Mouse (Mus musculus) kidney, adult 8-10 months (tissue): Measurements from ENCODE around the gene Poglut1.

Experiments used
- DNase-seq, 2 experiments: peaks; one replicate each; pipeline ENCODE4 v3.0.0; 2022

Poglut1 gene

DNA sequence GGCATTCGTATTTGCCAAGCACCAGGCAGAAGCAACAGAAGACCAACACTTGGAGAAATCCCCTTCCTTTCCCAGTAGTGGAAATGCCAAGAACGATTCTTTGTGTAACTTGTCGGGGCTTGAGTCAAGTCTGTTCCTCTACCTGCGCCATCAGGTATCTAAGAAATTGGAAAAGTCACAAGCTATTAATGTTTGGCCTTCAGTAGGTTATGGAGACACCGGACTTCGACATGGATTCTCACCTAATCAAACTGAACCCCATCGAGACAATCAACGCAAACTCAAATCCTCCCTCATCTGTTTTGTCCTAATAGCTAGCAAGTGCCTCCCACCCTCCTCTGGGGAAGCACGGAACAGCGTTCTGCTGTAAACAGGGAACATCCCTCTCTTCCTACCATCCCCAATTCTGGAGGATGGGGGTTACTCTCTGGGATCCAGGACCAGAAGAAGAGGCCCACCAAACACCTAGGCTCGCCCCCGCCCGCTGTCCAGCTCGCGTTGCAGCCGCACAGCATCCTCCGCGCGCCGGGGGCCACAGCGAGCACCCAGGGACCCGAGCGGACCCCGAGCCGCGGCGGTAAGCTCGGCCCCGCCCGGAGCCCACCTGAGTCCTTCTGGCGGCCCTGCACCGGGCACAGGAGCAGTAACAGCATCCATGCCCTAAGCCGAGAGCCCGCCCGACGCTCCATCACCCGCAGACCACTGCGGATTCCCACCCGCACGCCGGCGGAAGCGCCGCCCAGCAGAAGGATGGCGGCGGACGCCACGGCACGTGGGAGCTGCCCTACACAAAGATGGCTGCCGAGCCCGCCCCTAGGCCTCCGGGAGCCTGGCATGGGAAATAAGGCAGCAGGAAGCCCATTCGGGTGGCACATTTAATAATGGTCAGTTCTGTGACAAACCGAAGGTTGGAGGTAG is at the start of gene Poglut1:
Gene Poglut1, minus strand, starts transcription at position 780 of the 918 bp plus-strand sequence.
- peak; percentile 59 to 74 for DNase-seq

DNA sequence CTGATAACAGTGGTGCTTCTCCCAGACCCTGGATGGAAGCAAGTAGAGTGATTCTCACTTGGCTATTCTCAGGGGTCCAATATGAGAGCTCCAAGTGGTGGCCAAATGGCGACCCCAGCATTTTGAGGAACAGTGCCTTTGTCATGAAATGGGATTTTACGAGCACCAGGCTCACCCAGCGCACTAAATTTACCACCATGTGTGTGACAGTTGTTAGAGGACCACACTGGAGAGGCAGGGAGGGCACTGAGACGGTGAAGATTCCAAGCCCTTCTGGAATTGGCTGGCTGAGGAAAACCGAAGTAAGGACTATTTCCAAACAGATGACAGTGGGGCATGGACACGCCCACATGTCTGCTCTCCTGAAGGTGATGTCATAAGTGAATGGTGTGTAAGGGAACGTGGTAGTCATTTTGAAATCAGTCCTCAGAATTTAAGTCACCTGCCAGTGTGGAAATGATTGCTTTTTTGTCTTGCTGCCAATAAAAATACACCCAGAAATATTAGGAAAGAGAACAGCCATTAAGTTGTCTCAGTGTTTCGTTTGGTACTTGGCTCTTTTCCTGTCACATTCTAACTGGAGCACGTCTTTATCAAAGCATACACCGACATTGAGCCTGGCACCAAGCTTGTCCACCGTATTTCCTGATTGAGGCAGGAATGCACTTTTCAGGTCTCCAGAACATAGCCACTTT is 49.1 kb upstream of the Poglut1 start:
- no peak for DNase-seq

DNA sequence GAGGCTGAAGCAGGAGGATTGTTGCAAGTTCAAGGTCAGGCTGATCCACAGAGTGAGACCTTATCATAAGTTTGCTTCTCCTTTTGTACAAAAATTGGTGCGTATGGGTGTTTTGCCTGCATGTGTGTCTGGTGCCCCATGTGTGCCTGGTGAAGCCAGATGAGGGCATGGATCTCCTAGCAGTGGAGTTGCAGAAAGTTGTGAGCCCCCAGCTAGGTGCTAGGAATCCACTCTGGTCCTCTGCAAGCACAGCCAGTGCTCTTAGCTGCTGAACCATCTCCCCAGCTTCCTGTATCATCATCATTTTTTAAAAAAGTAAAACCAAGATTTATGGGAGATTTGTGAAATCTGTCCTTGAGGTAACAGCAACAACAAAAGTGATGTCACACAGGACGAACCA is 46.6 kb upstream of the Poglut1 start:
- DNase-seq = no peak

DNA sequence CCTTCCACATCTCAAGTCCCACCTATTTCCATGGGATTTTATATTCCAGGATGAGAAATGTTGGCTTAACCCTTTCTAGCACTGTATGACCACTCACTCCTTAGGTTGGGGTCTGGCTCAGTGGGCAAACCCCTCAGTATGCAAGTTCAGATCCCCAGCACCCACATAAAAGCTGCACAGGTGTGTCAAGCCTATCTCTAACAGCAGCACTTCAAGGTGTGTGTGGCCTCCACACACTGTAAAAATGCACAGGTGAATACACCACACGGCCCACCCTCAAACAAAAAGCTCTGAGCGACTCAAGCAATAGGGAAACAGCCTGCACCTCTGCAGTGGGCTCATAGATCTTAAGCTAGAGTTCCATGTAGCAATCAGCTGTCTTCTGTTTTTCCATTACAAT is 46.0 kb upstream of the Poglut1 start:
- DNase-seq = no peak

DNA sequence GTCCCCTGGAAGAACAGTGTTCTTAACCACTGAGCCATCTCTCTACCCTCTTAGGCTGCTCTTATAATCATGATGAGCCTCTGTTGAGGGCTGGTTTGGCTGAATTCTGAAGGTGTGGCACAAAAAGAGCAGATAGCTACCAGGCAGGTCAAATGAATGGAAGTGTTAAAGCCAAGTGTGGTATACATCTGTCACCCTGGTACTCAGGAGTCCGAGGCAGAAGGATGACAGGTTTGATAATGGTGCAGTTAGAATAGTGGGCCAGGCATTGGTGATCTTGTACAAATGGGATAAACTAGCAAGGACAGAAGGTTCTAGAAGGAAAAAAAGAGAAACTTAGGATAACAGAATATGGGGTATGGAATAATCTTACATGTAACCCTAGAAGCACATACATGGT is 44.4 kb upstream of the Poglut1 start:
- DNase-seq = no peak

DNA sequence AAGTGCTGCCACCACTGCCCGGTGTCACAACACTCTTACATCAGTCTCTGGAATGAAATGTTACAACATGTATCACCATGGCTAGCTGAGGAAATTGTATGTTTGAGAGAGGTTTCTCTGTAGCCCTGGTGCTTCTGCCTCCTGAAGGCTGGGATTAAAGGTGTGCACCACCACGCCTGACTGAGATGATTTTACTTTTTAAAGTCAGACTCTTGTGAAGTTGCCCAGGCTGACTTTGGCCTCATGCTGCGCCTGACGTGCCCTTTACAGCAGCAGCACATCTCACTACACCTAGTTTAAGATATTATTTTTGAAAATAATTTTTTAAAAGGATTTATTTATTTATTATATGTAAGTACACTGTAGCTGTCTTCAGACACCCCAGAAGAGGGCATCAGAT is 42.9 kb upstream of the Poglut1 start:
- no peak for DNase-seq

DNA sequence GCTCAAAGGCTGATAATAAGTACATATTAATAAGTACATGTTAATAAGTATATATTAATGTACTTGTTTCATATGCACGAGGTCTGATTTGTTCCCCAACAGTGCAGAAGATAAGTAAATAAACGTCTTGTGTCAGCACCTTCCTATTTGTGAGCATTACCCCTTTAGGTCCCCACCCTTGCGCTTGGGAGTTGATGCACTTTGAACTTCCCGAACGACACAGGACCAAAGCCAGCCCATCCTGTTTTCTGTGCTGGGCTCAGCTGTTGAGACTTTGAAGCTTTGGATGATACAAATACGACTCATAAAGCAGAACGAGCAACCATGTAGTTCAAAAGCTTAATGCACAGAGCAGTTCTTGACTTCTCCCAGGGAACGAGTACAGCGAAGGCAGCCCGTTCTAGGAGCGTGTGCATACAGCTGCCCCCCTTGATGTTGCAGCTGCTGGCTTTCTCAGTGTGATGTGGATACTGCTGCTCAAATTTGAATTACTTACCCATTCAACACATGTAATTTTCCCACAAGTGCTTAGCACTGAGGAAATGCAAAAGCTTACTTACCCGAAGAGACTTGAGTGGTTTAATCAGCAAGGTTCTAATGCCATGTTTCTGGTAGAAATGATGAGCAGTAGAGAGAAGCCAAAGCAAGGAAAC is 42.1 kb upstream of the Poglut1 start:
- peak in 1 of 2 experiments; percentile 9 for DNase-seq

DNA sequence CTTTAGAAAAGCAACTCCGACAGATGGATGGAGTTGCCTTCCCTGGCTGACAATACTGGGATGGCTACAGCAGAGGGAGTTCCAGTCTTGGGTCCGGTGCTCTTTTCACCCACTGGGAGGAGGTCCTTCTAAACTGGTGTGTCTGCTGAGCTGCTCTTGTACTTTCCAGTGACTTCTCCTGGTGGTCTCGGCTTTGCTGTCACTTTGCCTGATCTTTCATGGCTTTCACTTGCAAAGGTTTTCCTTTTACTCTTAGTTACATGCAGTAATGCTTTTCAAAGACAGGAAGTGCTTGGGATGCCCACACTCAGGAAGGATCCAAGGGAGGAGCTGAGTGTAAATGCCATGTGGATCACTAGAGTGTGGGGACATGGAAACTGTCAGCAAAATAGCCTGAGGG is 41.4 kb upstream of the Poglut1 start:
- no peak for DNase-seq

DNA sequence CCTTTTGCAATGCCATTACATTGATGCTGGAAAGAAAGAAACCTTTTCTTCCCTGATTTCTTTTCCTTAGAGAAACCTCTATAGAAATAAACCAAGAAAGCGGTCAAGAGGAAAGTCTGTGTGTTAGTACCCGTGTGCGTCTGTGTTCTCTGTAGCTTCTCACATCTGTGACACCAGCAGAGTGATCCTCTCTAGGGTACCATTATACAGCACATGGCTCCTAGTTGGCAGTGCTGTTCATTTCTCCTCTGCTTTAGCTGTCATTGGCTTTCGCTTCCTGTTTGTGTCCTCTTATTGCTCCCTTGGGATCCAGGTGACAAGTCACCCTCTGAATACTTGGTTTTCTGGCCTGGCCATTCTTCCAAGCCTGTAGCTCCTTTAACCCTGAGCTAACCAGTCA is 37.5 kb upstream of the Poglut1 start:
- DNase-seq = no peak

DNA sequence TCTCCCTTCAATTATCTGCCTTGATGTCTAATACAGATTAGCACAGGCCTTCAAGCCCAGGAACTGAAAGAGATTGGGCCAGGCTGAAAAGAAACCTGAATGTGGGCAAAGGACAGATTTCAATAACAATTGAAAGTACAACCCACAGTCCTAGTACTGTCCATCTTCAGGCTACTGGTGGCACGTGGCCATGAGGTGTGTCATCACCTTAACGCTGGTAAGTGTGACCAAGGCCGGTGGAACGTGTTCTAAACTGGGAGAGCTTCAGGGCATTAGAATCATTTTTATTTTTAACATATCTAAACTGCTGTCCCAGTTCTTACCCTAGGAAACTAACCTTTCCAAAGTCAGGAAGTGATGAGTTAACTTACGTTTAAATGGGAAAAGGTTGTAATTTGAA is 37.1 kb upstream of the Poglut1 start:
- no peak for DNase-seq

DNA sequence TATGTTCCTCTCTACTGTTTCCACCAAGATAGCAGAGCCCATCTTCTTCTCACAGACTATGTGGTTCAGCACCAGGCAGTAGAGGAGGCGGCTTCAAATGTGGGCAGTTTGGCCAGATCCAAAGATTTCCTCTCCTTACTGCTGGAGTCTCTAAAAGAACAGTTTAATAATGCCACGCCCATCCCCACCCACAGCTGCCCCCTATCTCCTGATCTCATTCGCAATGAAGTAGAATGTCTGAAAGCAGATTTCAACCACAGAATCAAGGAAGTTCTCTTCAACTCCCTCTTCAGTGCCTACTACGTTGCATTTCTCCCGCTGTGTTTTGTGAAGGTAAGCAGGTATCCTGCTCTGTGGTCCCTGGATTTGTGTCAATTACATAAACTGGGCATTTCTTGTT is 35.1 kb upstream of the Poglut1 start:
- no peak for DNase-seq

DNA sequence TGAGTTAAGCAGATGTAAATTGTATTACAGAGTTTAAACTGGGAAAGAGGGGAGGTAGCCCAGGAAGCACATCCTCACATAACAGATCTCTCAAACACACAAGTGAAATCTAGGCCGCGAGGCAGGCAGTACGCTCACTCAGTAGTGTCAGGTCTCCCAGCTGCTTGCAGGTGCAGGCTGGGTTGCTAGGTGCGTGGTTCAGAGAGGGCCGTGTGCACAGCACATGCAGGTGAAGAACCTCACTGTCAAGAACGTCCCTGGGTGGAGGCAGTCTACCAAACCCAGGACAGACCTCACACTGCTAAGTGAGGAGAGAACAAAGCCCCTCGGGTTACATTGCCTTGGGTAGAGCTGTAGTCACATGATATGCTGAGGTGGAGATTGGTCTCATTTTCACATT is 34.7 kb upstream of the Poglut1 start:
- DNase-seq = no peak

DNA sequence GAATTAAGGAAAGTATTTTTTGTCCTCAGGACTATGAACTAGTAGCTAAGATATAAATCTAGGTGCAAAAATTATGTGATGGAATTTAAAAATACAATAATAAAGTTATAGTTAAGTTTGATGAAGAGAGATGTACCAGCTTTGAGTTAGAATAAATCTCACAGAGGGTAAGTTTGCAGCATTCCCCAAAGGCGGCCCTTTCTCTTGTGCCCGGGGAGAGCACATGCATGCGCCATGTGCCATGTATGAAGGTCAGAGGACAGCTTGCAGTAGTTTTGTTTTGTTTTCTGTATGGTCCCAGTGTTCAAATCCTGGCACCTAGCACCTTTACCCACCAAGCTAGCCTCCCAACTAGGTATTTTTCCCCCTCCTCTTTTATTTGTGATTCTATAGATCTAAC is 21.4 kb upstream of the Poglut1 start:
- no peak for DNase-seq

DNA sequence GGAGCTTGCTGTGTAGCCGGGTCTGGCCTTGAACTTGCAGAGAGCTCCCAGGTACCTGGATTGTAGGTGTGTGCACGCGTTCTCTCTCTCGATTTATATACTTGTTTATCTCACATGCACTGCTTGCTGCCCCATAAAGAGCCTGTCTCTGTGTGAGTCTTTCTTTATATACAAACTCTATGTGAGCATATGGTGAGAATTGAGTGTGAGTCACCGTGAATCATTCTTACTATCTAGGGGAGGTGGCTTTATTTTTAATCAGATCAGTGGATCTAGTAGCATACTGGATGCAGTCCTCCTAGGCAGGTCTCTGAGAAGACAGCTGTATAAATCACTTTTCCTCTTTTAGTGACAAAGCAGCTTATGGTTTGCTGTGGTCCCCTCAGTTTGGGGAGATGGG is 18.1 kb upstream of the Poglut1 start:
- no peak for DNase-seq

DNA sequence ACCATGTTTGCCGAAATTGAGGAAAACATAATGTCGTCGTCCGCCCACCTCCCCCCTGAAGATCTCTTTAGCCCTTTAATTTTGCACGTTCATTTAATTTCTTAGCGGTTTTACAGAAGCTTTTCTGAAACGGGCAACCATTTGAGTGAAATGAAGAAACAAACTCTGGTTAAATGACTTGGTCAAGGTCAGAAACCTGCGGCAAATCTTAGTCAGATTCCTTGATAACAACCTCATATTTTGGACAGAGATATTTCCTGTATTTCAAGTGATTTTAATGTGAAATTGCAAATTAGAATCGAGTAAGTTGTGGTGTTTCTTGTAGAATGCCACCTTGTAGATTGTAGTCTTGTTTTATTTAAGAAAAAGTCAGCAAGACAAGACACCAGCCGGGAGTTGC is 13.5 kb upstream of the Poglut1 start:
- no peak for DNase-seq

DNA sequence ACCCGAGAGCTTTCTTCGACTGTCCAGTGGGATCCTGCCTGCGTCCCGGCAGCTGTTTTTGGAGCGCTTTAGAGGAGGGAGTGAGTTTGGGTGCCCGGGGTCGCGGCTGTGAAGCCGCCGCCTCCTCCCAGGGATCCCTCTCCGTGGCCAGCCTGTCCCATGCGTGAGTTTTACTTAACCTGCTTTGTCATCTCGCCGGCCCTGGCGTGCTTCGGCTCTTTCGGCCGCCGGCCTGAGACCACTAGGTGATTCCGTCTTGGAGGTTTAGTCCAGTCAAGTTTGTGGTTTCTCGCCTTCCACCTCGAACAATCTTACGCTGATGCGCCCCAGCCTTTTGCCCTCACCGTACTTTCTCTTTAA is 12.9 kb upstream of the Poglut1 start:
- DNase-seq = no peak

DNA sequence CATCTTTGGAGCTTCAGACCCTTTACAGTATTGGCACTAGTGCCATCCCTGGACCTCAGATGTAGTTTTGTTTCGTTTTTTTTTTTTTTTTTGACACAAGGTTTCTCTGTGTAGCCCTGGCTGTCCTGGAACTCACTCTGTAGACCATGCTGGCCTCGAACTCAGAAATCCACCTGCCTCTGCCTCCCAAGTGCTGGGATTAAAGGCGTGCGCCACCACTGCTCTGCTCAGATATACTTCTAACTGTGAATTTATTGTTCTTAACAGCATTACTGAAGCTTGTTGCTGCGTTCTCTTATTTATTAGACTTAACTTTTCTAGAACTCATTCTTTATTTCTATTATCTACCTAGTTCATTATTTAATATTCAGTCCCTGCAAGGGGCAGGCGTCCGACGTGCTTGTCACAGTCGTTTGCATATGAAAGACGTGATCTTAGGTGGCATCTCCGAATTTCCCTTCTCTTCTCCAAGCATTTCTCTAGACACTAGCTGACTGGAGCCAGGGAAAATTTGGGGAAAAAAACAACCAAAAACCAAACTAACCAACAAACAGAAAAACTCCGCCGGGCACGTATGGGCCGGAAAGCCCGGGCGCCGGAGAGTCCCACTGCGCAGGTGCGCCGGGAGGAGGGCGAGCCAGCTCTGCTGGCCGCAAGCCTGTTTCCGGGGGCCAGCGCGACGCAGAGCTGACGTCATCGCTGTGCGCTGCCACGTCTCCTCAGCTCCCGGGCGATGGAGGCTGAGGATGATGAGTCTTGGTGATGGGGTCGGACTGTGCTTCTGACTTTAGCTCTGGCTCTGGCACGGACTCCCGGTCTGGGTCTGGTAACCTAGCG is 12.3 kb upstream of the Poglut1 start:
- peak; percentile 92 to 94 for DNase-seq

DNA sequence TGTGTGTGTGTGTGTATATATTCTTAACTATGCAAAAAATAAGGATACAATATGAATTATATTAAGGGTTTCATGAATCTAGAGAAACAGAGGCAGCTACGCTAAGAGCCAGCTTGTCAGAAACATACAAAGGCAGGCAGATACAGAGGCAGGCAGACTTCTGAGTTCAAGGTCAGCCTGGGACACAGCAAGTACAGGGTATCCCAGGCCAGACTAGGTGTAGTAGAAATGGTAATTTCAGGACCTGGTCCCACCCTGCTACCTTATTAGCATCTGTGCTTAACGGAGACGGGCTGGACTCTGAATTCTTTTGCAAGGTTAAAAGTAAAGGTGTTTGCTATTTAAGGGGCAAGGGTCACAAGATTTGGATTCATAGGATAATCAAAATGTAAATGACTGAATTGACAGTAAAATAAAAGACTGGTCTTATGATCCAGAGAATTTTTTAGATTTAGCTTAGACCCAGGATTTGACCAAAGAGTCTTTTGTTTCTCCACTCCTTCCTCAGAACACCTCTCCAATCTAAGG is 8.2 kb upstream of the Poglut1 start, which contains the start of gene Tmem39a:
Gene Tmem39a, plus strand, starts transcription at position 478 of the 528 bp plus-strand sequence.
- DNase-seq = no peak

DNA sequence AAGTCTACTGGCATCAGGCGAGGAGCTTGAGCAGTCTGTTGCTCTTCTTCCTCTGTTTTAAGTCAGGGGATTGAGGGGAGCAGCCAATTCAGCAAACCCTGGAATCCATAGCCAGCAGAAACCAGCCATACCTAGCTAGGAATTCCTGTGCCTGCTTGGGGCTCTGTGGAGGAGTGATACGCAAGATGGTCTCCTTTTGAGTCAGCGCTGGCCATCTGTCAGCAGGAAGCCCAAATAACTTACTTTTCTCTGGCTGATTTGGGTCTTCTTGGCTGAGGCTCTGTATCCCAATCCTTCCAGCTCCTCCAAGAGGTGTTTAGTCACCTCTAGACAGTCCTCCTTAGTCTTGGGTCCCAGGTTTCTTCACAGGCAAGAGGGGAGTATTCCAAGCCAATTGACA is 5.9 kb upstream of the Poglut1 start:
- DNase-seq = no peak

DNA sequence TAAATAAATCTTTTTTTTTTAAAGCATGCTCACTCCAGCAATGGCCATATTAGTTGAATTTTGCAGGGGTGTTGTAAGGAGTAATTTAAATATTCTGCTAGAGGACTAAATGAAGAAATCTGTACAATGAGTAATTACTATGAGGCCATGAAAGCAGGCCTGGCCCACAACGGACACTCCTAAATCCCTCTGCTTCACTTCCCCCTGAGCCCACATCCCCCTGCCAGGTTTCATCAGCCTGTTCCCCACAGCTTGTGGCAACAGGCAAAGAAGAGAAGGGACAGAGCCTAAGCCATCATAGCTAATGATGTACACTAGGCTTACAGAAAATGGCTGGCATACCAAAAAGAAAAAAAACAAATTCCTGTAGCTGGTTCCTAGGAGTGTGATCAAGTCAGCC is 2.1 kb downstream of the Poglut1 start:
- DNase-seq = no peak

DNA sequence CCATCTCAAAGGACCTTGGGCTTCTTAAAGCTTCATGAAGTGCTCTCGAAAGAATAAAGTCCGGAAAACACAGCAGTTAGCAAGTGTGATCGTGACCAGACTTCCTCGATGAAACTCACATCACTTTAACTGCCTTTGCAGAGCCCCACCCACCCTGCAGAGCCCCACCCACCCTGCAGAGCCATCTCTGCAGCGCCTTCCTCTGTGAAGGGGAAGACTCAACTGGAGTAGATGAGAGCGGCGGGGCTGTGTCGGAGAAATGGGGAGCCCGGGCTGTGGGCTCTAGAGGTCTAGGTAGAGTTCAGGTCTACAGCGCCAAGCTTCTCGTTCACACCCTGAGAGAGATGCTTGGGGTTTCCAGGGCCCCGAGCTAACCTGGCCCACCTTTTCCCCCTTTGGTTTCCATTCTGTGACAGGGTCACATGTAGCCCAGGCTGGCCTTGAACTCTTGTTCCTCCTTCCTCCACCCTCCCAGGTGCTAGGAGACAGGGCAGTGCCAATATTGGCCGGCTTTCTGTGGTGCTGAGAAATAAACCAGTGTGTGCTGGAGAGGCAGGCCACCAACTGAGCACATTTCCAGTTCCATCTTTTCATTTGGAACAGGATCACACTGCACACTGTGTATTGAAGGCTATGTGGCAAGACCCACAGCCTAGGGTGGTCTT is 11.2 kb downstream of the Poglut1 start:
- DNase-seq = no peak

DNA sequence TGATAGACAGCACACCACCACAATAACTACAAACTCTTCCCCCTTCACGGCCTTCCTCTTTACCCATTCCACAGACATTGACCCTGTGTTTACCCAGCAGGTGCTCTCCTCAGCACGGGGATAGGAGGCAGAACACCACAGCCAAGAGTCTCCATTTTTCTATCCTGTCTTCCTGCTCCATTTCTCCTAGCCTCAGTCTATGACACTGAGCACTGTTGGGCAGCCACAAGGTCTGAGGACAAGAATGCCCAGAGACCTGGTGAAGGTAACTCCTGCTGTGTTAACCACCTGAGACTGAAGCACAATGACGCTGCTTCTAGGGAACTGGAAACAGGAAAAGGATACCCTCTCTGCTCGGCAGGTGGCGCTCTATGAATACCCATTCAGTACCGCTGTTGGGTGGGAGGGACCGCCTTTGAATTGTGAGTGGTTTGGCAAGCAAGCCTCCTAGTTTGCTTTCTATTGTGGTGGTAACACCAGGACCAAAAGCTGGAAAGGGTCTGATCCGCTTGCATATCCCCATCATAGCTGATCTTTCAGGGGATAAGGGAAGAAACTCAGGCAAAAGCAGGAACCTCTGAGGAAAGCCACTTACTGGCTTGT is 13.4 kb downstream of the Poglut1 start:
- peak; percentile 36 to 75 for DNase-seq
